Mouse (Mus musculus) heart, embryonic 14.5 days (tissue): ENCODE measurements around the gene Ankrd61. TPM values are rescaled to one million over a fixed set of nuclear protein-coding genes. Genes with fewer than 3 reads are reported as not detected.

ENCODE experiments used
- ATAC-seq: fragments of 200-750 bp; cut with Nextera tagmentation; 2 replicates; pipeline ENCODE4 v1.8.0; 2017; ENCODE audit warnings: low read depth, moderate TSS enrichment; ENCODE audit not compliant: insufficient number of reproducible peaks, insufficient read depth, low FRiP score
- H3K27ac ChIP-seq, 2 experiments: fragments of 200-500 bp in 1 of 2; fragments of 300-500 bp in 1 of 2; sonication (generic) in 1 of 2; replicated peaks in 1 of 2; 2 replicates each; pipeline ENCODE4 v1.5.1; 2012 to 2014; ENCODE audit warnings: low read depth in 2 of 2, low read length in 2 of 2, control low read depth in 1 of 2, mild to moderate bottlenecking in 1 of 2, mixed read lengths in 1 of 2; ENCODE audit not compliant: control insufficient read depth in 1 of 2, insufficient read depth in 1 of 2
- H3K27me3 ChIP-seq: fragments of 300-500 bp; sonication (generic); 2 replicates; pipeline ENCODE4 v1.6.1; 2014; ENCODE audit warnings: mild to moderate bottlenecking, low read length, control low read depth; ENCODE audit not compliant: control insufficient read depth, insufficient read depth
- H3K36me3 ChIP-seq: fragments of 300-500 bp; sonication (generic); 2 replicates; pipeline ENCODE4 v1.6.1; 2014; ENCODE audit warnings: mild to moderate bottlenecking, control low read depth, low read length, mixed read lengths; ENCODE audit not compliant: control insufficient read depth, insufficient read depth
- H3K4me1 ChIP-seq, 2 experiments: fragments of 200-500 bp in 1 of 2; fragments of 300-500 bp in 1 of 2; sonication (generic) in 1 of 2; 2 replicates each; pipeline ENCODE4 v1.6.1; 2012 to 2014; ENCODE audit warnings: low read length in 2 of 2, control low read depth in 1 of 2, mixed read lengths in 1 of 2; ENCODE audit not compliant: control insufficient read depth in 2 of 2, insufficient read depth in 2 of 2
- H3K4me2 ChIP-seq: fragments of 300-500 bp; sonication (generic); 2 replicates; pipeline ENCODE4 v1.6.1; 2014; ENCODE audit warnings: mild to moderate bottlenecking, low read length
- H3K4me3 ChIP-seq, 2 experiments: fragments of 200-500 bp in 1 of 2; fragments of 300-500 bp in 1 of 2; sonication (generic) in 1 of 2; 2 replicates each; pipeline ENCODE4 v1.5.1; 2012 to 2014; ENCODE audit warnings: low read length in 2 of 2, mild to moderate bottlenecking in 2 of 2, control low read depth in 1 of 2, low read depth in 1 of 2, moderate library complexity in 1 of 2; ENCODE audit not compliant: control insufficient read depth in 1 of 2, insufficient read depth in 1 of 2
- H3K9ac ChIP-seq: fragments of 300-500 bp; sonication (generic); 2 replicates; pipeline ENCODE4 v1.6.1; 2014; ENCODE audit warnings: mild to moderate bottlenecking, low read length
- H3K9me3 ChIP-seq: fragments of 300-500 bp; sonication (generic); 2 replicates; pipeline ENCODE4 v1.6.1; 2016; ENCODE audit warnings: low read length, control low read depth; ENCODE audit not compliant: control insufficient read depth
- WGBS: fragments of 180-500 bp; shearing (Covaris S2); extraction: QIAGEN DNeasy Blood & Tissue Kit; methylation state at CpG from one replicate; pipeline ENCODE4 v1.1.7; 2014; 5-methylcytosine and 5-hydroxymethylcytosine counted together
- polyA plus RNA-seq: library from polyadenylated mRNA; unstranded; fragments of >200 nt; fragmentation: Nextera tagmentation; extraction: Ambion mirVana; gene quantifications from 2 replicates; pipeline ENCODE4 v1.2.1, GENCODE M21; 2014

The Ankrd61 gene
- polyA plus RNA-seq, 1 experiment from 2014 or later: not detected

GRCm38 (mm10) chr5:143916221-143916620 is 18.7 kb upstream of the Ankrd61 start:
- H3K9ac ChIP-seq: no peak overlapping the region
- no peaks in the 10 kb centered on the region for H3K4me1 ChIP-seq
- 90% methylated on average over 9 of the region's 9 CpGs for WGBS
- H3K27me3 ChIP-seq: no peaks in the 10 kb centered on the region
- no peaks in the 10 kb centered on the region for H3K9me3 ChIP-seq
- no peak overlapping the region for H3K4me3 ChIP-seq
- H3K4me2 ChIP-seq: no peak overlapping the region
- ATAC-seq: no peak
- H3K27ac ChIP-seq: no peak overlapping the region
- H3K36me3 ChIP-seq: peaks cover 77% of the 10 kb centered on the region

- Histone ChIP-seq H3K4me2 (peak within 1 kb of the TSS; percentile 91), H3K27me3 (no peaks in the 10 kb centered on the region), H3K4me1 (peaks cover 3 to 28% of the 10 kb centered on the region in 2 experiments; a peak in 3 of 4 replicates), H3K9ac (peak within 1 kb of the TSS; percentile 79), H3K4me3 (peak within 1 kb of the TSS; percentile 75 to 84), H3K9me3 (no peaks in the 10 kb centered on the region), H3K36me3 (peaks cover 30% of the 10 kb centered on the region), H3K27ac (peak within 1 kb of the TSS; percentile 91 to 94)
- WGBS: under 1% methylated on average over 70 of the region's 70 CpGs
- ATAC-seq: peak; percentile 98
Measured at GRCm38 (mm10) chr5:143909417-143910400, 12.2 kb upstream of the Ankrd61 start, which contains the start of the genes Aimp2 and Pms2. Aimp2 (minus strand) TSS chr5:143909847. Pms2 (plus strand) TSS chr5:143909964.

- Histone ChIP-seq H3K4me3 (peak overlapping the region; percentile 75 to 76), H3K9ac (peak overlapping the region; percentile 79), H3K4me2 (peak overlapping the region; percentile 65), H3K9me3 (no peaks in the 10 kb centered on the region), H3K27ac (peak overlapping the region; percentile 91 to 94), H3K27me3 (no peaks in the 10 kb centered on the region), H3K4me1 (peaks cover 3 to 30% of the 10 kb centered on the region in 2 experiments; a peak in 3 of 4 replicates), H3K36me3 (peaks cover 33% of the 10 kb centered on the region)
- ATAC-seq: no peak
- WGBS: under 1% methylated on average over 9 of the region's 9 CpGs
Measured at GRCm38 (mm10) chr5:143908926-143909325, 11.4 kb upstream of the Ankrd61 start.

GRCm38 (mm10) chr5:143906429-143906828 is 8.9 kb upstream of the Ankrd61 start:
- 90% methylated on average over 8 of the region's 8 CpGs for WGBS
- ATAC-seq: no peak
- H3K27ac ChIP-seq: no peak overlapping the region

GRCm38 (mm10) chr5:143903813-143904212 is 6.3 kb upstream of the Ankrd61 start:
- H3K4me3 ChIP-seq: no peak overlapping the region
- H3K4me2 ChIP-seq: no peak overlapping the region
- no peak for ATAC-seq
- H3K27me3 ChIP-seq: no peaks in the 10 kb centered on the region
- H3K4me1 ChIP-seq: peaks cover 3 to 22% of the 10 kb centered on the region in 2 experiments; a peak in 3 of 4 replicates
- WGBS: 57% methylated on average over 4 of the region's 4 CpGs
- peaks cover 72% of the 10 kb centered on the region for H3K36me3 ChIP-seq
- no peaks in the 10 kb centered on the region for H3K9me3 ChIP-seq
- H3K27ac ChIP-seq: no peak overlapping the region
- H3K9ac ChIP-seq: no peak overlapping the region

More at GRCm38 (mm10) chr5:143906429-143906828, 8.9 kb upstream of the Ankrd61 start:
- H3K4me3 ChIP-seq: no peak overlapping the region
- H3K36me3 ChIP-seq: peaks cover 46% of the 10 kb centered on the region
- no peak overlapping the region for H3K4me2 ChIP-seq
- H3K9ac ChIP-seq: no peak overlapping the region
- no peaks in the 10 kb centered on the region for H3K9me3 ChIP-seq
- peaks cover 3 to 31% of the 10 kb centered on the region in 2 experiments; a peak in 3 of 4 replicates for H3K4me1 ChIP-seq
- H3K27me3 ChIP-seq: no peaks in the 10 kb centered on the region

- H3K4me3 ChIP-seq: no peak overlapping the region
- H3K9me3 ChIP-seq: no peaks in the 10 kb centered on the region
- no peak overlapping the region for H3K27ac ChIP-seq
- no peak overlapping the region for H3K4me2 ChIP-seq
- peaks cover 89% of the 10 kb centered on the region for H3K36me3 ChIP-seq
- WGBS: 83% methylated on average over 3 of the region's 3 CpGs
- peaks cover 0 to 6% of the 10 kb centered on the region in 2 experiments; a peak in 2 of 4 replicates for H3K4me1 ChIP-seq
- no peaks in the 10 kb centered on the region for H3K27me3 ChIP-seq
- ATAC-seq: no peak
- H3K9ac ChIP-seq: no peak overlapping the region
Measured at GRCm38 (mm10) chr5:143902111-143902510, 4.6 kb upstream of the Ankrd61 start.

GRCm38 (mm10) chr5:143893396-143893795 is 4.1 kb downstream of the Ankrd61 start:
- H3K4me2 ChIP-seq: no peak overlapping the region
- WGBS: 75% methylated on average over 5 of the region's 5 CpGs
- ATAC-seq: no peak
- no peaks in the 10 kb centered on the region for H3K27me3 ChIP-seq
- H3K27ac ChIP-seq: no peak overlapping the region
- H3K9me3 ChIP-seq: no peaks in the 10 kb centered on the region
- peaks cover 83% of the 10 kb centered on the region for H3K36me3 ChIP-seq
- no peak overlapping the region for H3K4me3 ChIP-seq
- H3K9ac ChIP-seq: no peak overlapping the region
- no peaks in the 10 kb centered on the region for H3K4me1 ChIP-seq
